Mouse (Mus musculus) adrenal gland, postnatal 10 days (tissue): ENCODE results near the gene Tspan5. TPM values are rescaled to one million over a fixed set of nuclear protein-coding genes. Genes with fewer than 3 reads are reported as not detected.

ENCODE experiments used
- DNase-seq: peaks from one replicate; pipeline ENCODE4 v3.0.0; 2021; ENCODE audit warnings: mixed read lengths
- total RNA-seq, 2 experiments: library from RNA; stranded (reverse); gene quantifications; 2 replicates each; pipeline ENCODE4 v1.2.3; 2021

The Tspan5 gene
- total RNA-seq, 2 experiments from 2014 or later, result 30.0 to 30.8 TPM

- DNase-seq, result no peak
Observed at GRCm38 (mm10) chr3:138849755-138850301, 107.8 kb downstream of the Tspan5 start.

GRCm38 (mm10) chr3:138851876-138852275 lies 109.9 kb downstream of the Tspan5 start:
- DNase-seq, result no peak

DNA sequence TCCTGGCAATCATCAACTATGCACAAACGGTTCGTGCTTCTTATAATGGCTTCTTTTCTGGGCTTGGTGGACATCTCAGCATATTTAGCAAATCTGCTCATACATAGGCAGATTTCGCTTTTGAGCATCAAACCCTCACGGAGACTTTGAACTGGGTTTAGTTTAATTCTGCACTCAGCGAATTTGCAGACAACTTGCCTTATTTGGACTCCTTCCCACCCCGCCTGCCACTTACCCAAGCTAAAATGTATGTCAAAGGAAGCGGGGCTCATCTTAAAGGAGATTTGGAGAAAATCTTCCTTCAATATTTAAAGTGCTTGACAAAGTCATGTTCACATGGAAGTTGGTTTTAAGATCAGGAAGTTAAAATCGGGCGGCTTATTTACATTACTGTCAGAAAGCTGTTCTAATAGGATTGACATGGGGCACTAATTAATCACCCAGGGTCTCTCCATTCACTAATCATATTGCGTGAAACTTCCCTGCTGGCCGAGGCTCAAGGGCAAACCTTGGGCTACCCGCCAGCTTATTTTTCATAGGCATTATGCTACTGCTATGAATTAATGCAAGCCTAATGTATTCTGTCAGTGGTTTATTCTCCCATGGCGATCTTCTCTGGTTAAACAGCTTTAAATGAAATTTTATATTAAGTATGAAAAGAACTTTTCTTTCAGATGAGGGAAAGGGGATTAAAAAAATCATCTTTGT lies 111.1 kb downstream of the Tspan5 start:
- peak; percentile 84 for DNase-seq

GRCm38 (mm10) chr3:138853996-138854836 lies 112.2 kb downstream of the Tspan5 start:
- DNase-seq, result no peak

DNA sequence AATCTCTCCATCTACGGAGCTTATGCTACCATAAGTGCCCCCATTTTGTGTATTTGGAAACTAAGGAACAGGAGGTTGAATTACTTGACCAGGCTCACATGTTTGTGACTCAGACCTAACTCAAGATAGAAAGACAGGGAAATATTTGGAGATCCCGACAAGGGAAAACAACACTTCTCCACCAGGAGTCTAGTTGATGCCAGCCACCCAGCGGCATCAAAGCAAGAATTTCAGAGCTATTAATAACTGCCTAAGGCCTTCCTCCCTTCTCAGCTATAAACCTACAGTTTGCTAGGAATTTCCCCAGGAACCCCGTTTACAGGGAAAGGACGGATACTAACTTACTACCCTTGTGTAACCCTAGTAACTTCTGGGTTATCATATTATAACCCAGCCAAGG lies 113.4 kb downstream of the Tspan5 start:
- DNase-seq, result no peak

DNA sequence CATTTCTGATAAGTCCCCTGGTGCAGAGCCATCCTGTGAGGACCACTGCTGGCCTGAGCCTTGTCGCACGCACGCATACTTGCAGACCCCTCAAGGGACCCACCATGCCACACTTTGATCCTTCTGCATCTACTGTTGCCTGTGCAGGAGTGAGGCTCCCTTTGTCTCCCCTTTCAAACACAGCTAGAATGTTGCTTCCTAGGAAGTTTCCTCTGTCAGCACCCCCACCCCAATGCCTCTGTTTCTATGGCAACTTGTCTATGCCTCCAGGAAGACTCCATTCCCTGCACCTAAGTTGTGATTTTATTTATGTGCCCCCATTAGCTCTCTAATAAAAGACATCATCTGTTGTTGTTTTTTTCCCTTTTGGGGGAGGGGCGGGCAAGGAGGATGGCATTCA lies 115.0 kb downstream of the Tspan5 start:
- DNase-seq, result no peak

DNA sequence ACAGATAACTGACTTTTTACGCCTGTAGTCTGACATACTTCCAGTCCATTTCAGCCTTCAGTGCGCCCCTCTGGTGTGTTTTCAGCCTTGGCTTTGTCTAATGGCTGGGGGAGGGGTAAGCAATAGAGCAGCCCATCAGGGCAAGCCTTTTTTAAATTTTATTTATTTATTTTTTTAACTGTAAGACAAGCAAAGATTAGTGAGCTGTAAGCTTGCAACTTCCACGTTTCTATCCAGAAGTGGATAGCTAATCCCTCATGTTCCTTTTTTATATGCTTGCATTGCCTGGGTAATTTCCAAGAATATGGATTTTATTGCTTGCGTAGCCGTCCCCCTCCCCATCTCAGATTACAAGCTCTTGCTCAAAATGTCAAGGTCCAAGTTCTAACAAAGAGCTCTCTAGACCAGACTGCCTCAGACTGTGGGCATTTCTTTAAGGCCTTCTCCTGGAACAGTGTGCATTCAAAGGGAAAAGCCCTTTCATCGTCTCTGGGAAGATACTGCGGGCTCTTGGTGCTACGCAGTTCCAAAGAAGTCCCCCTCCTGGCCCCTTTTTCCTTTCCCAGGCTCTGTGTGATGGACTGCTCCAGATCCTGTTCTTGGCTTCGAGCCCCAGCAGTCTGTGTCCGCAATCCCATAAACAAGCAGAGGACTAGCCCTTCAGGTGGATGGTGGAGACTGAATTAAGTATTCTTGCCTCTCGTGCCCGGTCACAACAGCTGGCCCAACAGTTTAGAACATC lies 116.0 kb downstream of the Tspan5 start:
- DNase-seq, result peak; percentile 27

GRCm38 (mm10) chr3:138858649-138859048 lies 116.7 kb downstream of the Tspan5 start:
- DNase-seq, result no peak

GRCm38 (mm10) chr3:138859166-138859565 lies 117.2 kb downstream of the Tspan5 start:
- DNase-seq, result no peak

DNA sequence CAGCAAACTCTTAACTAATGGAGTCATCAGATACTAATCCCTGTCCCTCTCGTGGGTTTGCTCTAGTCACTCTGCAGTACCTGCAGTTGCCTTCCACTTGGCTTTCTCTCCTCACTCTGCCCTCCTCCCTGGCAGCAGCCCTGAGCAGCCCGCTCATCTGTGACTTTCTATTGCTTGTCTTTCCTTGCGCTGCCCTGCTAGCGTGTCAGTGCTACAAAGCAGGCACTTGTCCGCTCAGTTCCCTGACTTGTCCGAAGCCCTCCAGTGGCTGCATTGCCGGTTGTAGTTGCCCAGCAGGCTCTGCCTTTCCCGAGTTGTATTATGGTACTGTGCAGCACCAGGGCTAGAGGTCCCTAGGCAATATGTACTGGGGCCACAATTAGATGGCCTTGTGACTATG lies 117.7 kb downstream of the Tspan5 start:
- DNase-seq, result peak; percentile 50

DNA sequence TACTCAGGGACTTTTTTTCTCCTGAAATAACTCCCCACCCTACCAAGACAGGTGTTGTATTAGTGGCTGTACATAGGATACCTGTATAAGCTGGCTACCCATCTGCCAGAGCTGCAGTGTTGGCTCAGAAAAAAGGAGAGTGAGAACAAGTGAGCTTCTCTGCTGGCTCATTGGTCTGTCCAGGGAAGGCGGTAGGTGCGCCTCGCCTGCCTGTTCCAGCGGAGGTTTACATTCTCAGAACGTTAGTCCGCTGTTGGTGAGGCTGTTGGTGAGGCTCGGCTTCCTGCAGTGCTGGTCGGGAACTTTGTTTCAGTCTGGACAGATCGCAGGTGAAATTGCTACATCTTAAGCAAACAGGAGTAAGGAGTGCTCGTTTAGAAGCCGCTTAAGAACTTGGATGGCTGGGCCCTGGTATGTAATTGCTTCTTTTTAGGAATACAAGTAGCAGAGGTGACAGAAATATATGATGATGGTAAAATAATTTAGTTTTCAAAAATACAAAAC lies 118.3 kb downstream of the Tspan5 start:
- no peak for DNase-seq

DNA sequence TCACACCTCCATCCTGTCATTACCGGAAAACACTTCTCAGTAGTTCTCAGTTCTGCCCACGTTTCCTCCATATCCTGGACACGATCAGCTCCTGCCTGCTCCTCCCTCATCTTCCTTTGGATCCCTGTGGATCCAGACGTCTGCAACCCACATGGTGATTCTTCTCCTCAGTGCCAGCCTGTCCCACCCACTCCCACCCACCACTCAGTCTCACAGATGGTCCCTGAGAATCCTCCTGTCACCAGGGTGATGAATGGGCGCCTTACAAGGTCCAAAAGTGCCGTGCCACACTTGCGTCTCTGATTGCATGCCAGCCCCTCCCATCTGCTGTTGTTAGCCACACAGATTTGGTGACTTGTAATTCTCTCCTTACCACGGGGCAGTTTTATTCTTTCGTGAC lies 119.0 kb downstream of the Tspan5 start:
- no peak for DNase-seq

DNA sequence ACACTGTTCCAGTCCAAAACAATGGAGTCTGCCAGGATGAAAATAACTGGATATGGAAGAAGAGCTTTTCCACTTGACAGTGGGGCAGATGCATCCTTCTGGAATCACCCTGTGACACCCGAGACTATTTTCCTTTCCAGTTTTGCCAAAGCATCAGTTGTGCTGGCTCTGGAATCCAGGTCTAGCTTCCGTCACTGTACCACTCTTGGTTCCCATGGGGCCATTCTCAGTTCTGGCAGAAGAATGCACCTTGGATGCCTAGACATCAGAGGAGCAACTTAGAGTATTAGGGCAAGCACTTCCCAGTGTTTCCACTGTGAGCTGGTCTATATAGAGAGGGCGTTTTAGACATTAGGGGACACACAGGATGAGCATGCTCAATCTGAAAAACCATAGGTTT lies 119.6 kb downstream of the Tspan5 start:
- no peak for DNase-seq

GRCm38 (mm10) chr3:138864166-138864648 lies 122.2 kb downstream of the Tspan5 start:
- no peak for DNase-seq

DNA sequence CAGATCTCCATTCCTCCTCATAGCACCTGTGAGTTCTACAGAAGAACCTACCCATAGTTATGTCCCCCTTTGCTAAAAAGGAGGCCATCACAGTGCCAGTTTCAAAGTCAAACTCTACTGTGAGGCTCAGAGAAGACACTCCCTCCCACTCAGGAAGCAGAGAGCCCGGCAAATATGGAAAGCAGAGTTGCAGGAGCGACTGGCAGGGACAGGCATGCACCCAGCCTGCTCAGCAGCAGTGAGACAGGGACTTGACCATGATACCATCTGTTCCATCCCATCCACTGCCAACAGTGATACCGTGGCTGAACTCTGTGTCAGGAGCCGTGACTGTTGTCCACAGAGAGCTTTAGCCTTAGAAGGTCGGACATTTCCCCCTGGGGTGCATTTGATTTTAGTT lies 123.3 kb downstream of the Tspan5 start:
- DNase-seq, result no peak

DNA sequence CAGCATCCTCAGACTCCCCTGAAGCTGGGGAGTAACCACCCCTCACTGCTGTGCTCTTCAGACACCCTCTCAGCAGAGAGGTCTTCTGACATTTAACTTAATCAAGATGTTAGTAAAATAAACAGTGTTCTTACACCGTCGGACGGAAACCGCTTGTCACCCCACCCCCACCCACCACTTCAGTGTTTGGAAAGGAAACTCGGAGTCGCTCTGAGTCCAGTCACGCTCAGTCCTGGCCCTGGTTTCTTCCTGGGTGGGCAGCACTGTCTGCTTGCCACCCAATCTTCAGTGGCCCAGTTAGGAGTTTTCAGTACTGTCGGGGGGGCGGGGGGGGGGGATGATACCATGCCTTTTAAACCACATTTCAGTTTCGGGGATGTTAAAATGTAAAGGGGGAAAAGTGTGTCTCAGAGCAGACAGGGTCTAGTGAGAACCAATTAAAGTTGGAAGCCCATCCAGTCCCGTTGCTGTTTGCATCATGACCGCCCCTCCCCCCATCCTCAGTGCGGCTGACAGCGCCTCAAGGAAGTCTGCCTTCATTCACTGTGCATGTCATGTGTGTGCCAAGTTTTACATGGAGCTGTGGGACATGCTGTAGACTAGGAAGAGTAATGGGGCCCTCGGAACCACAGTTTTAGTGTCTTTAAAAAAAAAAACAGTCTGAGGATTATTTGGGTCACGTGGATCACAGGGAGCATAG lies 125.3 kb downstream of the Tspan5 start:
- DNase-seq, result peak; percentile 41

GRCm38 (mm10) chr3:138868409-138868808 lies 126.4 kb downstream of the Tspan5 start:
- DNase-seq, result peak; percentile 43

DNA sequence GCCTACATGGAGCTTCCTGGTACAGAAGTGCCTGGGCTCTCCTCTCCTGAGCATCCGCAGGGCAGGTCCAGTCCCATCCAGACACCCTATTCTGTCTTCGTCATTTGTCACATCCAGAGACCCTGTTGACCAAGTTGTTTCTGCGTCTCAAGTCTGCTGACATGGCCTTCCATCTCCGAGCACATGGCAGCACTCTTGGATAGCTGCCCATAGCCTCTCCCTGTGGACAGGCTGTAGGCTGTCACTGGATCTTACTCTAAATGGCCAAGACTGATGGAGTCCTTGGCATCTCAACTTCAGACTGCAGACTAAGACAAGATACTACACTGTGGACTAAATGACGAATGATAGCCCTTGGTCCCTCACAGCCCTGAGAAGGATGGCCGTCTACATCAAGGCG lies 133.3 kb downstream of the Tspan5 start:
- DNase-seq, result peak; percentile 42

- DNase-seq, result no peak
Observed at GRCm38 (mm10) chr3:138875936-138876335, 133.9 kb downstream of the Tspan5 start.

DNA sequence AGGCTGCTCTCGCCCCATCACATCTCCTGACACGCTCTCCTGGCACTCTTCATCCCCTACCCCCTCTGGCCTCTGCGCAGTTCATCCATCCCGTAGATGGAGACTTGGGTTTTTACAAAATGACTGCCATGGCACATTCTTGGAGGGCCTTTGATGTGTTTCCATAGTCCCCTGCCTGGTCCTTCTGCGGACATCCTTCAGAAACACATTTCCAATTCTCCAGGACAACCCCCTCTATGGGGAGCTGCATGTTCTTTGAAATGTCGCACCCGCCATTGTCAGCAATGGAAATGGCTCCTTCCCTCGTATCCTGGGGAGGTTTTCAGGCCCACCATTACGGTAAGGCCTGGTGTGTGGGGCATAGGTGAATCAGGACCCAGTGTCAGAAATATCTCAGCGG lies 134.4 kb downstream of the Tspan5 start:
- DNase-seq, result no peak

- no peak for DNase-seq
Observed at GRCm38 (mm10) chr3:138876931-138877361, 135.0 kb downstream of the Tspan5 start.

GRCm38 (mm10) chr3:138877741-138878140 lies 135.7 kb downstream of the Tspan5 start:
- no peak for DNase-seq
